Mouse (Mus musculus): ENCODE results near the gene Chil1.

DNA sequence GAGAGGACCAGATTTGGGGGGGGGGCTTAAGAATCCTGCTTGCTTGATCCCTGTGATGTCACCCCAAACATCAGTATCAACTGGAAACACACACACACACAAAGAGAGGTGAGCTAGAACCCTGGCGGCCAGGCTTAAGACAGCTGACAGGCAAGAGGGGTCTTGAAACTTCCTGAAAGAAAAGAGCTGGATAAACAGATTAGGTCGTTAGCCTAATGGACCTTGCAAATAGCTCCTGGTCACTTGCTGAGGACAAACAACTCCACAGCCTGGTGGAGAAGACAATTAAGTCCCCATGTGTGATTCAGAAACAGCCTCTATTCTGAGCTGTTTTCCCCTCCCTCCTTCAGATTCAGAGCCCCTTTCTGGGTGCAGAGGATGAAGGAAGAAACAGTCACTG is 29.7 kb downstream of the Chil1 start:
- TF ChIP-seq CTCF (IDR thresholded peaks at IDR 0.05; ENCODE audit: low read depth, low read length) (no peak), POLR2A (IDR thresholded peaks at IDR 0.05; ENCODE audit: extremely low read depth, insufficient read depth, low read length) (no peak)

All from liver, adult 2 months (tissue).